Mouse (Mus musculus) right cerebral cortex, adult 2 months (tissue): ENCODE results near the gene Tmem121.
"Not testable (repeated sequence)": the region's sequence is repeated elsewhere in the genome, so short reads cannot be mapped to it uniquely, and the experiment has no call there.

ENCODE experiments used
- DNase-seq, 2 experiments: peaks; one replicate each; pipeline ENCODE4 v3.0.0; 2021 to 2022; ENCODE audit warnings: low spot score in 2 of 2

Gene Tmem121

DNA sequence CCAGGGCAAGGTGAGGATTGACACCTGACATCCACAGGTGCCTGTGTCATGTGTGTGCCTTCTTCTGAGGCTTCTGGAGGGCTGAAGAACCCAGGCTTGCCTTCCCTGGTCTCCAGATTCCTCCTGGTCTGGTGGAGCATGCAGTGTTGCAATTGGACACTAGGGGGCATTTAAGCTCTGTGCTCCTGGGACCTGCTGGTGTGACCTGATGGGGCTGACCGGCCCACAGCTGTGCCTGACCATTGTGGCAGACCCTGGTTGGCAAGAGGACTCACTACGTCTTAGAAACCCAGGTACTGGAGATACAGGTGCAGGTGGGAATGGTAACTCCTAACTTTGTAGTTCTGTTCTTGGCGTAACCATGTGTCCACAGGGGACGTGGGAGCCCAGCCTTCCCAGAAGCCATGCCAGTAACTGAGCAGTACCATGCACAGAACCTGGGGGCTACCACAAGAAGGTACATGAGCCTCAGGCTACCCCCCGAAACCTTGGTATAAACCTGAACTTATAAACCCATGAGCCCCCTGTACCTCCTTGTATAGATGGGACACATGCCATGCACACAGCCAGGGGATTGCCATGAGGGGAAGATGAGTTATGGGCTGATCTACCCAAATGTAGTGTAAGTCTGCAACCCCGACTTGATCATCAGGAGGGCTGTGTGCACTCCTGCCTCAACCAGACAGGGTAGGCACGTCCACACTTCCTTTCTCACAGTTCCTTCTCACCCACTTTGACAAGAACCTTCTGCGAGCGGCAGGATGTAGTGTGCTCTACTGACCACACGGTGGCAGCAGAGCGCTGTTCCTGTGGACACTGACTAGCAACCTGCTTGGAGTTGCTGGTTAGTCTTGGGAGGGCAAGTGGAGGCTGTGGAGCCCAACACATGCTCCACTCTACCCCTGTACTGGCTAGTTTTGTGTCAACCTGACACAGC, 31.8 kb downstream of the Tmem121 start:
- peak; percentile 71 to 77 for DNase-seq

DNA sequence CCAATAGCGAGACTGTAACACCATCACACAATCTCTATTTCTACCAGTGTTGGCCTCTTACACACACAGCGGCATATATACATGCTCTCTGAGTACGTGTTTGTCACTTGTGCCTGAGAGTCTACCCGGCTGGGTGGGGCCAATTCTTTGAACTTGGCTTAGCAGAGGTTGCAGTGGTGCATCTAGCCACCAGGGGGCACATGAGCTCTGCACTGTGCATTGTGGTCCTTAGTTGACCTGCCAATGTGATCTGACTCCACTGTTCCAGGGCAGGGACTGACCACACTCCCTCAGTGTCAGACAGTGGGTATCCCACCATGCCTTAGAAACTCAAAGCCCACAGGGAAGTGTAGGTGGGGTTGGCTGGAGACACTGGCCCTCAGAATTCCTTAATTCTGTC, 34.1 kb downstream of the Tmem121 start:
- DNase-seq, result peak in 1 of 2 experiments; percentile 12

DNA sequence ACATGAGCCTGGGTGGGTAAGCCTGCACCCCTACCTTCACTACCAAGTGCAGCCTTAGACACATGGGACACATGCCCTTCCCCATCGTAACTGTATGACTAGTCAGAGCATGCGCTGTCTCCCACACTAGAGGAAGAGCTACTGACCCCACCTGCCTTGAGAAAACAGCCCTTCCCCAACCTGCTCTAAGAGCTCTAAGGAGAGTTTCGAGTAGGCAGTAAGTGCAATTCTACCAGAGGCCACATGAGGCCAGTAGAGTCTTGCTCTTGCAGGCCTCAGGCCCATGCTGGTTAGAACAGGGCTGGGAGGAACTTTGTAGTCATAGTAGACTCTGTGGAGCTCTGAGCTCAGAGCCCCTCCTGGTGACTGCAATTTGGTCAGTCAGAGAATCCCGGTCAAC, 34.7 kb downstream of the Tmem121 start:
- peak; percentile 66 to 70 for DNase-seq

DNA sequence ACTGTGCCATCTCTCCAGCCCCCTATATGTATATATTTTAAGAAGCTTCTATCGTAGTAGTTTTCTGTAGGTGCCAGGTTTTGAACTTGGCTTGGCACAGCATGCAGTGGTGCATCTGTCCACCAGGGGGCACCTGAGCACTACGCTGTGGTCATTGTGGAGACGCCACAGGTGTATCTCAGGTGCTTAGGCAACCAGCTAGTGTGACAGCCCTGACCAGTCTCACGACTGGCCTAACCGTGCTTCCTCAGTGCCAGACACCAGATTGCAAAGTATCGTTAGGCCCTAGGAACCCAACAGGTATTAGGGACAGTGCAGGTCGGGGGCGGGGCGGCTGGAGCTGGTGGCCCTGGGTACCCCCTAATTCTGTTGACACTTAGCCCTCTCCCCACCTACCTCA, 35.6 kb downstream of the Tmem121 start:
- no peak for DNase-seq

DNA sequence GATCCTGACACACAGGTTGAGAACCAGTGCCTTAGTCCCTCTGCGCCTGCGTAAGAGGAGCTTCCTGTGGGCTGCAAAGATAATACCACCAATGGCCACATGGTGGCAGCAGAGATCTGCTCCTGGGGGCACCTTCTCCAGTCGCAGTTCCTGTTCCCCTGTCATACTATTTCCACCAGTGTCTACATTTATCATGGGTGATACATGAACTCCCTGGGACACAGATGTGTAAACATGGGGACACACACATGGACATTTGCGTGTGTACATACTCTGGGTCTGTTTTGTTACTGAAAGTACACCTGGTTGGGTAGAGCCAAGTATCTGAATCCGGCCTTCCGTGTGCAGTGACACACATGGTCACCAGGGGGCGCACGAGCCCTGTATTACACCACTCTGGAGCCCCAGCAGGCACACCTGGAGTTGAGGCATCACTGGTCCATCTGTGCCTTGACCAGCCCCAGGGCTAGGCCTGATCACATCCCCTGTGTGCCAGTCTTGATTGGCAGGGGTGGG, 36.4 kb downstream of the Tmem121 start:
- DNase-seq, result peak; percentile 85 to 93

DNA sequence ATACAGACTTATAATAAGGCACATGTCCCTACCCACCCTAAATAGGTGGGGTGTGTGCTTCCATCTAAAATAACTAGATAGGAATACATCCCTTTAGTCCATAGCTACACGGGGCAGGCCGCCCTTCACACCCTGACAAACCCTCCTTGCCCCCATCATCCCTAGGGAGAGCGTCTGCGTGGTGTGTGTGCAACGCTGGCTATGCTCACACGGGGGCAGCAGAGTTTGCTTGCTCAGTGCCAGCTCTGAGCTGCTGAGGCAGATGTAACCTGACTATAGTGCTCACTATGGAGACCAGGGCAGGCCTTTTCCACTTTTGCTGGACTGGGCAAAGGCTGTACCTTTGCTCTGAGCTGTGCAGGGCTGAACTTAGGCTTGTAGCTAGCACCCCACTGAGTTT, 37.0 kb downstream of the Tmem121 start:
- peak; percentile 50 to 61 for DNase-seq

DNA sequence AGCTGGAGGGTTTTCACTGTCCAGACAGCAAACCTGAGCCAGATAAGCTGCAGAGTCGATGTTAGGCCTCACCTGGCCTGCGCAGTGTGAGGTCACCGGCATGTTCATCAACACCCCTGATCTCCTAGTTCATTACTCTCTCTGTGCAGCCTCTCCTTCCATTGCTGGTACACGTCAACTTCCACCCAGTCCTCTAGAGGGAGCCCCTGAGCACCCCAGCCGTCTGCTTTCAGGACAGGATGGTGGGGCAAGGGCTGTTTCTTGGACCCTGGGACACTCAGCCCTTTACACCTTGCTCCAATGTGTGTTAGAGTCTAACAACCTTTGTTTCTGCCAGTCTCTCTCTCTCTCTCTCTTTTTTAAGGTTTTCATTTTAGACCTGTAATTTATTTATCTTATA, 38.5 kb downstream of the Tmem121 start:
- DNase-seq, result no peak

DNA sequence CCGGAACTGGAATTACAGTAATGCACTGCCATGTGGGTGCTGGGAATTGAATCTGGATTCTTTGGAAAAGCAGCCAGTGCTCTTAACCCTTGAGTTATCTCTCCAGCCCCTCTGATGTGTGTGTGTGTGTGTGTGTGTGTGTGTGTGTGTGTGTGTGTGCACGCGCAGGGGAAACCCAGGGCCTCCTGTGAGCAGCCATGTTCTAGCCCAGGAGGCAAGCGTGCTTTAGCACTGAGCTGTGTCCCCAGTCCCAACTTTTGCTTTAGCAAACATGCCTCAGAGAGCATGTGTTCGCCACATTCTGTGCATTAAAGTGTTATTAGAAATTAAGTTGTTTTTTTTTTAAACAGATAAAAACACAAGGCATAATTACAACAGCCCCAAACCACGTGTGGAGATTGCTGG, 39.0 kb downstream of the Tmem121 start:
- DNase-seq, result no peak

DNA sequence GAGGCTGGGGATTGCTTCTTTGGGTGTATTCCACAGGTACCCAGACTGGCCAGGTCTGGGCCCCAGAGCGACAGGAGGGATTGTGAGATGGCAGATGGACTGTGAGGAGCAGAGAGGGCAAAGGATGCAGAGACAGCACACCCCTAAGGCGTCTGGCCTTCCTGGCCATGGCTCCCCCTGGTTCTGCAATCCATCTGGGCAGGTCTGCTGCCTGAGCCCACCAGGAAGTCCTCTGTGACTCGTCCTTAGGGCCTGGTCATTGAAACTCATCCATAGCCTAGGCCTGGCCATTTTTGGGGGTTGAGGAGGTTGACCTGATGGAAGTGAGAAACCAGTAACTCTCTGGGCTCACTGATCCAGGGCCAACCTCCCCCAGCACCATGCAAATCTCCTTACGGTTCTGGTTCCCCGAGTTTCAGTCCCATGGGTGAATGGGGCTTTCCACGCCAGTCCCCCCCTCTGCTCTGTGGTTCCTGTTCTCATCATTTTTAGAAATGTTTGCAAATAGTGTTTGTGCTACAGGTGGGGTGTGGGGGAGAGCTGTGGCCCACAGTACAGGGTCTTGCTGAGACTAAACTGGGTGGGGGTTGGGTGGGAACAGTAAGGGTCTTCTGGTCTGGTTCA, 42.4 kb downstream of the Tmem121 start:
- no peak for DNase-seq

DNA sequence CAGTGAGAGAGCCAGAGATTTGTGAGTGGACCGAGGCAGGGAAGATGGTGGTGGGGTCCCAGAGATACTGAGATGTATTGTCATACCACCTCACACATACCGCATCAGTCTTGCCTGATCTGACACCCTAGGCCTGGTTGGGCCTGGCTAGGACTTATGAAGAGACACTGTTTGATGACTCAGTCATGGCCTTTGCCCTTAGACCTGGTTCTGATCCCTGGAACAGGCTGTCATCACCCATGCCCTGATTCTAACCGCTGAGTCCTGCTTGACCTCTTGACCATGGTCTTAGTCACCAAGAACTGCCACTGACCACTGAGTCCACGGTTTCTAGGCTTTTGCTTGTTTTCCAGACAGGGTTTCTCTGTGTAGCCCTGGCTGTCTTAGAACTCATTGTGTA, 45.0 kb downstream of the Tmem121 start:
- DNase-seq, result no peak

DNA sequence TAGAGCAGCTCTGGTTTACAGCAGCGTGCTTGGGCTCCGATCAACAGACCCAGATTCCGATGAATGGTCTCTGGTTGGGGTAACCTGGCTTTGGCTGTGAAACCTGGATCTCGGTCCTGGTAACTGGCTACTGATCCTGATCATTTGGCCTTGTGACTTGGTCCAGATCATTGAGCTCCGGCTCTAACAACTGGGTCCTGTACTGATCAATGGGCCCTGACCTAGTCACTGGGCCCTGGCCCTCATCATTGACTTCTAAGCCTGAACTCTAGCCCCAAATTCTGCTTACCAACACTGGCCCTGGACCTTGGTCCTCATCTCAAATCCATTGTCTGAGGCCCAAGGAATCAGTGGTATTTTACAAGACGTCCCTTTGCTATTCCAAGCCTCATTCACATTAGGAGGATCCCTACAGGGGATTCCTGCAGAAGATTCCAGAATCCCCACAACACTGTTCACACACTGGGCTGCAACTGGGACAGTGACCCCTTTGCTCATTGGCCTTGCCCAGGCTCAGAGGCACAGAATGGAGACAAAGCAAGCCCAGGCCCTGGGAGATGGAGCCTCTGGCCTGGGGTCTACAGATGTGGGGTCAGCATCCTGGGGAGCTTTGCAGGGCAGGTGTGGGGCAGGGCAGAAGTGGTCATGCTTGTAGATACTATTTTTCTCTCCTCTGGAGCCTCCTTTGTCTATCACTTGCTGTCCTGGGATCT, 46.0 kb downstream of the Tmem121 start:
- not testable (repeated sequence) for DNase-seq

DNA sequence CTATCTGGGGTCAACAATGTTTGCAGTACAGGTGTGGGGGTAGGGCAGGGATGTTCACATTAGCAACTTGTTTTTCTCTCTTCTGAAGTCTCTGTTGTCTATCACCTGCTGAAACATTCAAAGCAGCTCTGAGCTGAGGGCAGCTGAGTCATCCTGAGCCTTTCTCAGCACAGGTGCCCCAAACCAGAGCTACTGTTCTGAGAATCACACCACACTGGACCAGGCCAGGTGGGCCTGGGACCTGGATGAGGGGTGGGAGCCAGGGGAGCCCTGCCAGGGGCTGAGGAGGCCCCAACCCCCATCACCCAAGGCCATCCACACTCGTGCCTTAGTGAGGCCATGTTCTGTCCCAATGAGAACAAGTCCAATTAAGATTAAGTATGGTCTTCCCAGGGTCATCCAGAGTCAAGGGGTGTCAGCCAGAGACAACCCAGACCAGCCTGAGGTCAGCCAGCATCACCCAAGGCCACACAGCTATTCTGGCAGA, 46.6 kb downstream of the Tmem121 start:
- not testable (repeated sequence) for DNase-seq
